ENCODE assay signal across 8 mouse cellular contexts in genomic region chr11:51585608-51586252, GRCm38 (mm10). TPM values are rescaled to one million over a fixed set of nuclear protein-coding genes. Genes with fewer than 3 reads are reported as not detected.
DNase-seq lines count a peak whose midpoint lies in the region; ATAC-seq and TF ChIP-seq lines count a peak whose summit lies in the region.

No protein-coding gene starts in this region.

- no peak for ATAC-seq in neural tube, embryonic 13.5 days (ENCODE audit: low read depth)
- no peak for ATAC-seq in megakaryocyte progenitor cell, adult 5-6 weeks (replicated peaks; ENCODE audit: poor library complexity)

- H3K4me3 ChIP-seq in embryonic fibroblast, embryonic 13.5 days (ENCODE audit: insufficient read depth, low read length) = peak overlapping the region; percentile 71
- H3K4me3 ChIP-seq in neural tube, embryonic 13.5 days = peak overlapping the region; percentile 66

- H3K4me1 ChIP-seq in embryonic fibroblast, embryonic 13.5 days (ENCODE audit: control insufficient read depth, insufficient read depth, low read length) = no peaks in the 10 kb centered on the region
- H3K4me1 ChIP-seq in neural tube, embryonic 13.5 days (replicated peaks) = peaks cover 29% of the 10 kb centered on the region

- 58% methylated on average over 8 of the region's 8 CpGs for WGBS in neural tube, embryonic 13.5 days

- peak; percentile 33 for DNase-seq in kidney, adult 11 months
- DNase-seq in kidney, adult 18-20 months = no peak
- DNase-seq in kidney, postnatal 10 days = peak; percentile 44
- no peak for DNase-seq in adrenal gland, postnatal 4 days (ENCODE audit: low spot score in 2 of 2)
- no peak for DNase-seq in gastrocnemius, postnatal 4 days (ENCODE audit: low spot score in 2 of 2)

- no peaks in the 10 kb centered on the region for H3K27me3 ChIP-seq in neural tube, embryonic 13.5 days

- peak overlapping the region; percentile 89 for H3K4me2 ChIP-seq in neural tube, embryonic 13.5 days

- no peak overlapping the region for H3K27ac ChIP-seq in embryonic fibroblast, embryonic 13.5 days (ENCODE audit: insufficient read depth, low read length)
- H3K27ac ChIP-seq in neural tube, embryonic 13.5 days (replicated peaks) = peak overlapping the region; percentile 96; the same call in 1 of the 2 replicates

- H3K9me3 ChIP-seq in neural tube, embryonic 13.5 days = no peaks in the 10 kb centered on the region

- peaks cover 48% of the 10 kb centered on the region for H3K36me3 ChIP-seq in neural tube, embryonic 13.5 days

- no peak for TF ChIP-seq POLR2A in embryonic fibroblast, embryonic 13.5 days (IDR thresholded peaks at IDR 0.05; ENCODE audit: low read depth, low read length)

- no peak for TF ChIP-seq CTCF in embryonic fibroblast, embryonic 13.5 days (IDR thresholded peaks at IDR 0.05; ENCODE audit: borderline replicate concordance, insufficient read depth, low read length)

- H3K9ac ChIP-seq in neural tube, embryonic 13.5 days = peak overlapping the region; percentile 86; the same call in 1 of the 2 replicates

RNA-seq across cellular contexts. Expression of gene Phykpl, which starts 1.2 kb away (rescaled TPM):
- polyA plus RNA-seq in embryonic fibroblast, embryonic 13.5 days (2011; ENCODE audit: insufficient read length, low read depth, missing spikeins) = 12.0 and 14.2 TPM in 2 replicates
- 9.9 and 10.2 TPM in 2 replicates for polyA plus RNA-seq in neural tube, embryonic 13.5 days (2015; fragmentation: Nextera tagmentation; extraction: Ambion mirVana)
- 10.7 and 11.2 TPM in 2 replicates for total RNA-seq in megakaryocyte progenitor cell, adult 5-6 weeks (2015)
- 9.8 and 15.4 TPM in 2 replicates for total RNA-seq in megakaryocyte progenitor cell, adult 5-6 weeks (2017)
- total RNA-seq in adrenal gland, postnatal 4 days (2021) = 10 to 100 TPM; 39.2 to 42.2 TPM
- total RNA-seq in gastrocnemius, postnatal 4 days (2021) = 10 to 100 TPM; 18.7 to 20.9 TPM

RNA-seq across cellular contexts. Expression of gene Hnrnpab, which starts 20.9 kb away (rescaled TPM):
- polyA plus RNA-seq in embryonic fibroblast, embryonic 13.5 days (2011; ENCODE audit: insufficient read length, low read depth, missing spikeins) = 361 and 364 TPM in 2 replicates
- 421 and 434 TPM in 2 replicates for polyA plus RNA-seq in neural tube, embryonic 13.5 days (2015; fragmentation: Nextera tagmentation; extraction: Ambion mirVana)
- 645 and 667 TPM in 2 replicates for total RNA-seq in megakaryocyte progenitor cell, adult 5-6 weeks (2015)
- total RNA-seq in megakaryocyte progenitor cell, adult 5-6 weeks (2017) = 984 and 1,159 TPM in 2 replicates
- 100 to 1,000 TPM; 350 to 387 TPM for total RNA-seq in adrenal gland, postnatal 4 days (2021)
- total RNA-seq in gastrocnemius, postnatal 4 days (2021) = 100 to 1,000 TPM; 218 to 241 TPM

RNA-seq across cellular contexts. Expression of gene Nhp2, which starts 33.8 kb away (rescaled TPM):
- 61.2 and 70.9 TPM in 2 replicates for polyA plus RNA-seq in embryonic fibroblast, embryonic 13.5 days (2011; ENCODE audit: insufficient read length, low read depth, missing spikeins)
- polyA plus RNA-seq in neural tube, embryonic 13.5 days (2015; fragmentation: Nextera tagmentation; extraction: Ambion mirVana) = 96.4 and 106 TPM in 2 replicates
- 147 and 165 TPM in 2 replicates for total RNA-seq in megakaryocyte progenitor cell, adult 5-6 weeks (2015)
- 117 and 167 TPM in 2 replicates for total RNA-seq in megakaryocyte progenitor cell, adult 5-6 weeks (2017)
- total RNA-seq in adrenal gland, postnatal 4 days (2021) = 10 to 100 TPM; 73.2 to 74.9 TPM
- total RNA-seq in gastrocnemius, postnatal 4 days (2021) = 10 to 100 TPM; 35.4 to 37.3 TPM

RNA-seq across cellular contexts. Expression of gene Rmnd5b, which starts 50.0 kb away (rescaled TPM):
- polyA plus RNA-seq in embryonic fibroblast, embryonic 13.5 days (2011; ENCODE audit: insufficient read length, low read depth, missing spikeins) = 17.5 and 20.0 TPM in 2 replicates
- polyA plus RNA-seq in neural tube, embryonic 13.5 days (2015; fragmentation: Nextera tagmentation; extraction: Ambion mirVana) = 71.8 and 74.5 TPM in 2 replicates
- 34.9 TPM in 2 replicates for total RNA-seq in megakaryocyte progenitor cell, adult 5-6 weeks (2015)
- 11.4 and 20.4 TPM in 2 replicates for total RNA-seq in megakaryocyte progenitor cell, adult 5-6 weeks (2017)
- 10 to 100 TPM; 41.5 to 50.0 TPM for total RNA-seq in adrenal gland, postnatal 4 days (2021)
- 10 to 100 TPM; 20.9 to 23.0 TPM for total RNA-seq in gastrocnemius, postnatal 4 days (2021)

Comparison
In these comparisons a context has a peak if more than half of its experiments do, and no peak if none do; other contexts are left out.
1. DNase-seq: peak in kidney, adult 11 months (single experiment) and kidney, postnatal 10 days (single experiment); none in kidney, adult 18-20 months (single experiment), adrenal gland, postnatal 4 days (0 of 2) and gastrocnemius, postnatal 4 days (0 of 2).